Mouse (Mus musculus) brain, embryonic 14.5 days (tissue): Measurements from ENCODE around the gene Slc39a13. TPM values are rescaled to one million over a fixed set of nuclear protein-coding genes. Genes with fewer than 3 reads are reported as not detected.
"Not testable (repeated sequence)": the region's sequence is repeated elsewhere in the genome, so short reads cannot be mapped to it uniquely, and the experiment has no call there.

ENCODE experiments used
- DNase-seq: peaks from one replicate; pipeline ENCODE4 v3.0.0-alpha.2; 2011; ENCODE audit warnings: low read depth
- CTCF ChIP-seq: fragments of 200-500 bp; IDR thresholded peaks from 2 replicates; pipeline ENCODE4 v1.5.1; 2012; ENCODE audit warnings: inconsistent platforms, mild to moderate bottlenecking, moderate library complexity, borderline replicate concordance; ENCODE audit not compliant: insufficient read depth, insufficient read length; ENCODE audit errors: extremely low read depth
- POLR2A ChIP-seq: fragments of 200-500 bp; IDR thresholded peaks from 2 replicates; pipeline ENCODE4 v1.6.1; 2012; ENCODE audit warnings: mild to moderate bottlenecking, inconsistent platforms, borderline replicate concordance; ENCODE audit not compliant: poor library complexity, insufficient read depth, insufficient read length, severe bottlenecking; ENCODE audit errors: extremely low read depth
- polyA plus RNA-seq: library from polyadenylated mRNA; depleted of rRNA; stranded (reverse); fragments of >200 nt; gene quantifications from 2 replicates; pipeline ENCODE4 v1.2.3, GENCODE M21; 2012; rRNA removed

The Slc39a13 gene
- polyA plus RNA-seq, 1 experiment, result 50.7 TPM

GRCm38 (mm10) chr2:91025081-91025516 is 45.1 kb downstream of the Slc39a13 start:
- no peak for TF ChIP-seq CTCF
- TF ChIP-seq POLR2A, result no peak
- no peak for DNase-seq

- TF ChIP-seq CTCF, result no peak
- TF ChIP-seq POLR2A, result no peak
- no peak for DNase-seq
Observed at GRCm38 (mm10) chr2:91023956-91024355, 46.3 kb downstream of the Slc39a13 start.

- TF ChIP-seq POLR2A (no peak), CTCF (no peak)
- no peak for DNase-seq
Observed at GRCm38 (mm10) chr2:91023131-91023530, 47.1 kb downstream of the Slc39a13 start.

- not testable (repeated sequence) for DNase-seq
Observed at GRCm38 (mm10) chr2:91022266-91022665, 48.0 kb downstream of the Slc39a13 start.

- no peak for DNase-seq
- TF ChIP-seq POLR2A (no peak), CTCF (no peak)
Observed at GRCm38 (mm10) chr2:91019911-91020310, 50.3 kb downstream of the Slc39a13 start.

GRCm38 (mm10) chr2:91018061-91018788 is 52.0 kb downstream of the Slc39a13 start:
- DNase-seq, result peak; percentile 36
- TF ChIP-seq POLR2A (no peak), CTCF (no peak)

- DNase-seq, result no peak
- TF ChIP-seq CTCF, result no peak
- no peak for TF ChIP-seq POLR2A
Observed at GRCm38 (mm10) chr2:91015386-91015785, 54.8 kb downstream of the Slc39a13 start.

- TF ChIP-seq CTCF (no peak), POLR2A (no peak)
- DNase-seq, result no peak
Observed at GRCm38 (mm10) chr2:91013881-91014280, 56.3 kb downstream of the Slc39a13 start.

Other genes starting within 250 kb of the Slc39a13 start
- gene Mtch2, start 223.3 kb downstream of the Slc39a13 start, polyA plus RNA-seq, result 145 and 167 TPM in 2 replicates
- 165 and 182 TPM in 2 replicates for gene C1qtnf4, start 184.6 kb downstream of the Slc39a13 start, polyA plus RNA-seq
- 42.3 and 44.8 TPM in 2 replicates for gene Kbtbd4, start 165.7 kb downstream of the Slc39a13 start, polyA plus RNA-seq
- gene Ndufs3, start 165.6 kb downstream of the Slc39a13 start, polyA plus RNA-seq, result 144 and 185 TPM in 2 replicates
- 119 and 130 TPM in 2 replicates for gene Celf1, start 130.0 kb downstream of the Slc39a13 start, polyA plus RNA-seq
- 0.83 and 1.1 TPM in 2 replicates for gene Rapsn, start 34.8 kb downstream of the Slc39a13 start, polyA plus RNA-seq
- gene Psmc3, start 16.4 kb downstream of the Slc39a13 start, polyA plus RNA-seq, result 159 and 160 TPM in 2 replicates
- 5.1 and 5.3 TPM in 2 replicates for gene Spi1, start 12.0 kb upstream of the Slc39a13 start, polyA plus RNA-seq
- 0.03 TPM in 1 of 2 replicates, not detected in the other for gene Mybpc3, start 47.7 kb upstream of the Slc39a13 start, polyA plus RNA-seq
- gene Madd, start 113.4 kb upstream of the Slc39a13 start, polyA plus RNA-seq, result 71.0 and 107 TPM in 2 replicates
- 3.3 and 3.9 TPM in 2 replicates for gene Nr1h3, start 132.4 kb upstream of the Slc39a13 start, polyA plus RNA-seq
- 33.5 and 41.2 TPM in 2 replicates for gene Acp2, start 132.5 kb upstream of the Slc39a13 start, polyA plus RNA-seq
- 25.2 and 39.5 TPM in 2 replicates for gene Ddb2, start 166.6 kb upstream of the Slc39a13 start, polyA plus RNA-seq
- gene Pacsin3, start 185.5 kb upstream of the Slc39a13 start, polyA plus RNA-seq, result 17.0 and 20.7 TPM in 2 replicates
- 29.4 and 40.3 TPM in 2 replicates for gene Arfgap2, start 194.6 kb upstream of the Slc39a13 start, polyA plus RNA-seq